Mouse (Mus musculus) large intestine, adult 2 months (tissue): ENCODE results near the gene Tspan12. TPM values are rescaled to one million over a fixed set of nuclear protein-coding genes. Genes with fewer than 3 reads are reported as not detected.

ENCODE experiments used
- DNase-seq: peaks from one replicate; pipeline ENCODE4 v3.0.0-alpha.2; 2012; ENCODE audit warnings: low read depth, low spot score
- WGBS: fragments of 180-500 bp; shearing (Covaris S2); methylation state at CpG from one replicate; pipeline ENCODE4 v1.1.7; 2018; 5-methylcytosine and 5-hydroxymethylcytosine counted together
- polyA plus RNA-seq: library from polyadenylated mRNA; depleted of rRNA; stranded (reverse); fragments of >200 nt; gene quantifications from 2 replicates; pipeline ENCODE4 v1.2.3, GENCODE M21; 2012

The Tspan12 gene
- polyA plus RNA-seq, 1 experiment: 7.1 TPM

- DNase-seq: no peak
- 91% methylated on average over 6 of the region's 6 CpGs for WGBS
Observed at GRCm38 (mm10) chr6:21830931-21831330, 21.4 kb downstream of the Tspan12 start.

- DNase-seq: no peak
- 56% methylated on average over 7 of the region's 7 CpGs for WGBS
Observed at GRCm38 (mm10) chr6:21829930-21830329, 22.4 kb downstream of the Tspan12 start.

- DNase-seq: no peak
- 38% methylated on average over 4 of the region's 4 CpGs for WGBS
Observed at GRCm38 (mm10) chr6:21828437-21828836, 23.9 kb downstream of the Tspan12 start.

GRCm38 (mm10) chr6:21828001-21828400, 24.3 kb downstream of the Tspan12 start:
- no peak for DNase-seq
- WGBS: 41% methylated on average over 7 of the region's 7 CpGs

GRCm38 (mm10) chr6:21823694-21824093, 28.6 kb downstream of the Tspan12 start:
- DNase-seq: no peak
- WGBS: 84% methylated on average over 7 of the region's 7 CpGs

- 38% methylated on average over 8 of the region's 8 CpGs for WGBS
- DNase-seq: no peak
Observed at GRCm38 (mm10) chr6:21823281-21823680, 29.0 kb downstream of the Tspan12 start.

GRCm38 (mm10) chr6:21822721-21823134, 29.6 kb downstream of the Tspan12 start:
- DNase-seq: no peak
- 29% methylated on average over 7 of the region's 7 CpGs for WGBS

GRCm38 (mm10) chr6:21818107-21818807, 34.1 kb downstream of the Tspan12 start:
- no peak for DNase-seq
- 18% methylated on average over 5 of the region's 5 CpGs for WGBS

- whole genome bisulfite sequencing: 93% methylated on average over 7 of the region's 7 CpGs
Observed at GRCm38 (mm10) chr6:21806005-21806404, 46.3 kb downstream of the Tspan12 start.

GRCm38 (mm10) chr6:21805013-21805570, 47.2 kb downstream of the Tspan12 start:
- WGBS: 77% methylated on average over 7 of the region's 7 CpGs
- DNase-seq: no peak

More at GRCm38 (mm10) chr6:21806005-21806404, 46.3 kb downstream of the Tspan12 start:
- no peak for DNase-seq

- no peak for DNase-seq
- WGBS: 51% methylated on average over 10 of the region's 10 CpGs
Observed at GRCm38 (mm10) chr6:21803483-21804340, 48.6 kb downstream of the Tspan12 start.

GRCm38 (mm10) chr6:21798581-21798980, 53.7 kb downstream of the Tspan12 start:
- no peak for DNase-seq
- WGBS: 75% methylated on average over 9 of the region's 9 CpGs

GRCm38 (mm10) chr6:21797087-21797486, 55.2 kb downstream of the Tspan12 start:
- no peak for DNase-seq

GRCm38 (mm10) chr6:21796413-21796812, 55.9 kb downstream of the Tspan12 start:
- DNase-seq: no peak
- 82% methylated on average over 10 of the region's 10 CpGs for WGBS

More at GRCm38 (mm10) chr6:21797087-21797486, 55.2 kb downstream of the Tspan12 start:
- 81% methylated on average over 4 of the region's 4 CpGs for WGBS

GRCm38 (mm10) chr6:21795410-21795809, 56.9 kb downstream of the Tspan12 start:
- no peak for DNase-seq
- WGBS: 84% methylated on average over 5 of the region's 5 CpGs

GRCm38 (mm10) chr6:21795072-21795407, 57.3 kb downstream of the Tspan12 start:
- WGBS: 5% methylated on average over 7 of the region's 7 CpGs
- no peak for DNase-seq

- no peak for DNase-seq
- WGBS: 83% methylated on average over 11 of the region's 11 CpGs
Observed at GRCm38 (mm10) chr6:21794337-21795071, 57.8 kb downstream of the Tspan12 start.

- DNase-seq: no peak
- 42% methylated on average over 7 of the region's 7 CpGs for WGBS
Observed at GRCm38 (mm10) chr6:21791307-21791706, 61.0 kb downstream of the Tspan12 start.

- DNase-seq: no peak
- 49% methylated on average over 4 of the region's 4 CpGs for whole genome bisulfite sequencing
Observed at GRCm38 (mm10) chr6:21790550-21791086, 61.7 kb downstream of the Tspan12 start.

GRCm38 (mm10) chr6:21790036-21790435, 62.3 kb downstream of the Tspan12 start:
- WGBS: 54% methylated on average over 2 of the region's 2 CpGs
- DNase-seq: no peak
